Mouse (Mus musculus): ENCODE data around the gene Adgrf3. TPM values are rescaled to one million over a fixed set of nuclear protein-coding genes. Genes with fewer than 3 reads are reported as not detected.
"Not testable (repeated sequence)": the region's sequence is repeated elsewhere in the genome, so short reads cannot be mapped to it uniquely, and the experiment has no call there.

The Adgrf3 gene
- total RNA-seq (2021), result under 1 TPM in 1 of 2 experiments, not detected in 1; 0.34 TPM
- long read RNA-seq, experiment 1, result 0 reads
- long read RNA-seq, experiment 2, result 0 reads

- DNase-seq (ENCODE audit: low spot score in 2 of 2), result no peak
These were observed at the start of gene Adgrf3 for GRCm38 (mm10) chr5:30205493-30205892. Gene Adgrf3 (minus strand): TSS chr5:30205722.

- no peak for DNase-seq (ENCODE audit: low spot score in 2 of 2)
These were observed 42.1 kb upstream of the Adgrf3 start for GRCm38 (mm10) chr5:30247666-30248065.

- no peak for DNase-seq (ENCODE audit: low spot score in 2 of 2)
These were observed 40.4 kb upstream of the Adgrf3 start for GRCm38 (mm10) chr5:30245861-30246416.

GRCm38 (mm10) chr5:30243741-30244140 lies 38.2 kb upstream of the Adgrf3 start:
- DNase-seq (ENCODE audit: low spot score in 2 of 2), result no peak

- DNase-seq (ENCODE audit: low spot score in 2 of 2), result no peak
These were observed 36.9 kb upstream of the Adgrf3 start for GRCm38 (mm10) chr5:30242410-30242809.

GRCm38 (mm10) chr5:30240552-30240951 lies 35.0 kb upstream of the Adgrf3 start:
- DNase-seq (ENCODE audit: low spot score in 2 of 2), result no peak

GRCm38 (mm10) chr5:30238533-30238932 lies 33.0 kb upstream of the Adgrf3 start:
- DNase-seq (ENCODE audit: low spot score in 2 of 2), result no peak

- no peak for DNase-seq (ENCODE audit: low spot score in 2 of 2)
These were observed 30.2 kb upstream of the Adgrf3 start for GRCm38 (mm10) chr5:30235641-30236126.

- no peak for DNase-seq (ENCODE audit: low spot score in 2 of 2)
These were observed 28.5 kb upstream of the Adgrf3 start for GRCm38 (mm10) chr5:30233979-30234378.

GRCm38 (mm10) chr5:30233042-30233441 lies 27.5 kb upstream of the Adgrf3 start:
- no peak for DNase-seq (ENCODE audit: low spot score in 2 of 2)

- peak; percentile 87 to 97 for DNase-seq (ENCODE audit: low spot score in 2 of 2)
These were observed 26.9 kb upstream of the Adgrf3 start, which contains the start of gene Selenoi for GRCm38 (mm10) chr5:30232271-30232971. Gene Selenoi (plus strand): TSS chr5:30232581.

GRCm38 (mm10) chr5:30231891-30232270 lies 26.4 kb upstream of the Adgrf3 start:
- no peak for DNase-seq (ENCODE audit: low spot score in 2 of 2)

- DNase-seq (ENCODE audit: low spot score in 2 of 2), result no peak
These were observed 25.4 kb upstream of the Adgrf3 start for GRCm38 (mm10) chr5:30230901-30231300.

- no peak for DNase-seq (ENCODE audit: low spot score in 2 of 2)
These were observed 17.2 kb upstream of the Adgrf3 start for GRCm38 (mm10) chr5:30222681-30223080.

- no peak for DNase-seq (ENCODE audit: low spot score in 2 of 2)
These were observed 15.1 kb upstream of the Adgrf3 start for GRCm38 (mm10) chr5:30220666-30221065.

- DNase-seq (ENCODE audit: low spot score in 2 of 2), result no peak
These were observed 14.2 kb upstream of the Adgrf3 start for GRCm38 (mm10) chr5:30219715-30220114.

- no peak for DNase-seq (ENCODE audit: low spot score in 2 of 2)
These were observed 10.4 kb upstream of the Adgrf3 start for GRCm38 (mm10) chr5:30215970-30216369.

GRCm38 (mm10) chr5:30214889-30215288 lies 9.4 kb upstream of the Adgrf3 start:
- DNase-seq (ENCODE audit: low spot score in 2 of 2), result peak in 1 of 2 experiments; percentile 38

- DNase-seq (ENCODE audit: low spot score in 2 of 2), result not testable (repeated sequence)
These were observed 5.2 kb upstream of the Adgrf3 start for GRCm38 (mm10) chr5:30210758-30211157.

- DNase-seq (ENCODE audit: low spot score in 2 of 2), result no peak
These were observed 1.8 kb upstream of the Adgrf3 start for GRCm38 (mm10) chr5:30207276-30207675.

- DNase-seq (ENCODE audit: low spot score in 2 of 2), result no peak
These were observed 488 bp downstream of the Adgrf3 start for GRCm38 (mm10) chr5:30205034-30205433.

- no peak for DNase-seq (ENCODE audit: low spot score in 2 of 2)
These were observed 1.1 kb downstream of the Adgrf3 start for GRCm38 (mm10) chr5:30204441-30204840.
